Mouse (Mus musculus): Measurements from ENCODE around the gene Rhoq. TPM values are rescaled to one million over a fixed set of nuclear protein-coding genes. Genes with fewer than 3 reads are reported as not detected.

The Rhoq gene
- polyA plus RNA-seq, 1 experiment from 2014 or later: 9.6 TPM

GRCm38 (mm10) chr17:86991306-86991705 is 28.4 kb downstream of the Rhoq start:
- Histone ChIP-seq H3K36me3 (ENCODE audit: control insufficient read depth, insufficient read depth, low read length) (no peaks in the 10 kb centered on the region), H3K4me1 (ENCODE audit: control insufficient read depth, insufficient read depth, low read length) (peaks cover 8% of the 10 kb centered on the region), H3K4me3 (replicated peaks; ENCODE audit: low read depth, low read length) (no peak overlapping the region), H3K9ac (replicated peaks; ENCODE audit: low read length) (no peak overlapping the region), H3K9me3 (ENCODE audit: control insufficient read depth, low read length) (no peaks in the 10 kb centered on the region), H3K27ac (replicated peaks; ENCODE audit: low read depth, low read length) (no peak overlapping the region), H3K4me2 (ENCODE audit: low read length) (no peak overlapping the region), H3K27me3 (ENCODE audit: control insufficient read depth, insufficient read depth, low read length) (no peaks in the 10 kb centered on the region)
- WGBS: 93% methylated on average over 8 of the region's 8 CpGs
- no peak for ATAC-seq (ENCODE audit: low FRiP score, low TSS enrichment)
- DNase-seq: no peak

GRCm38 (mm10) chr17:86997323-86997722 is 34.4 kb downstream of the Rhoq start:
- H3K4me3 ChIP-seq (replicated peaks; ENCODE audit: low read depth, low read length): no peak overlapping the region
- no peaks in the 10 kb centered on the region for H3K4me1 ChIP-seq (ENCODE audit: control insufficient read depth, insufficient read depth, low read length)
- H3K9ac ChIP-seq (replicated peaks; ENCODE audit: low read length): no peak overlapping the region
- no peaks in the 10 kb centered on the region for H3K27me3 ChIP-seq (ENCODE audit: control insufficient read depth, insufficient read depth, low read length)
- H3K4me2 ChIP-seq (ENCODE audit: low read length): no peak overlapping the region
- no peak for ATAC-seq (ENCODE audit: low FRiP score, low TSS enrichment)
- no peak for DNase-seq
- 94% methylated on average over 6 of the region's 6 CpGs for WGBS
- H3K9me3 ChIP-seq (ENCODE audit: control insufficient read depth, low read length): no peaks in the 10 kb centered on the region
- H3K36me3 ChIP-seq (ENCODE audit: control insufficient read depth, insufficient read depth, low read length): peaks cover 7% of the 10 kb centered on the region
- H3K27ac ChIP-seq (replicated peaks; ENCODE audit: low read depth, low read length): no peak overlapping the region

- ATAC-seq (ENCODE audit: low FRiP score, low TSS enrichment) (no peak), DNase-seq (no peak)
- 90% methylated on average over 3 of the region's 3 CpGs for WGBS
- H3K4me3 ChIP-seq (replicated peaks; ENCODE audit: low read depth, low read length): no peak overlapping the region
- H3K36me3 ChIP-seq (ENCODE audit: control insufficient read depth, insufficient read depth, low read length): peaks cover 8% of the 10 kb centered on the region; the same call in 1 of the 2 replicates
- H3K27ac ChIP-seq (replicated peaks; ENCODE audit: low read depth, low read length): no peak overlapping the region
- H3K27me3 ChIP-seq (ENCODE audit: control insufficient read depth, insufficient read depth, low read length): no peaks in the 10 kb centered on the region
- no peaks in the 10 kb centered on the region for H3K9me3 ChIP-seq (ENCODE audit: control insufficient read depth, low read length)
- no peak overlapping the region for H3K4me2 ChIP-seq (ENCODE audit: low read length)
- H3K4me1 ChIP-seq (ENCODE audit: control insufficient read depth, insufficient read depth, low read length): no peaks in the 10 kb centered on the region
- H3K9ac ChIP-seq (replicated peaks; ENCODE audit: low read length): no peak overlapping the region
Observed at GRCm38 (mm10) chr17:87008950-87009349, 46.1 kb downstream of the Rhoq start.

GRCm38 (mm10) chr17:87011301-87012019 is 48.6 kb downstream of the Rhoq start:
- 86% methylated on average over 13 of the region's 13 CpGs for WGBS
- H3K27ac ChIP-seq (replicated peaks; ENCODE audit: low read depth, low read length): no peak overlapping the region
- H3K36me3 ChIP-seq (ENCODE audit: control insufficient read depth, insufficient read depth, low read length): peaks cover 12% of the 10 kb centered on the region; the same call in 1 of the 2 replicates
- H3K27me3 ChIP-seq (ENCODE audit: control insufficient read depth, insufficient read depth, low read length): no peaks in the 10 kb centered on the region
- no peak overlapping the region for H3K9ac ChIP-seq (replicated peaks; ENCODE audit: low read length)
- H3K4me1 ChIP-seq (ENCODE audit: control insufficient read depth, insufficient read depth, low read length): no peaks in the 10 kb centered on the region
- ATAC-seq (ENCODE audit: low FRiP score, low TSS enrichment) (no peak), DNase-seq (peak; percentile 12)
- H3K4me3 ChIP-seq (replicated peaks; ENCODE audit: low read depth, low read length): no peak overlapping the region
- no peak overlapping the region for H3K4me2 ChIP-seq (ENCODE audit: low read length)
- H3K9me3 ChIP-seq (ENCODE audit: control insufficient read depth, low read length): no peaks in the 10 kb centered on the region

GRCm38 (mm10) chr17:87019692-87020091 is 56.8 kb downstream of the Rhoq start:
- ATAC-seq (ENCODE audit: low FRiP score, low TSS enrichment) (no peak), DNase-seq (no peak)
- Histone ChIP-seq H3K27ac (replicated peaks; ENCODE audit: low read depth, low read length) (no peak overlapping the region), H3K9ac (replicated peaks; ENCODE audit: low read length) (no peak overlapping the region), H3K9me3 (ENCODE audit: control insufficient read depth, low read length) (no peaks in the 10 kb centered on the region), H3K4me1 (ENCODE audit: control insufficient read depth, insufficient read depth, low read length) (0 out of 2 replicates have a peak, but pooled peaks cover 2% of the 10 kb centered on the region), H3K4me3 (replicated peaks; ENCODE audit: low read depth, low read length) (no peak overlapping the region), H3K4me2 (ENCODE audit: low read length) (no peak overlapping the region), H3K36me3 (ENCODE audit: control insufficient read depth, insufficient read depth, low read length) (peaks cover 27% of the 10 kb centered on the region), H3K27me3 (ENCODE audit: control insufficient read depth, insufficient read depth, low read length) (no peaks in the 10 kb centered on the region)
- whole genome bisulfite sequencing: 90% methylated on average over 5 of the region's 5 CpGs

- Histone ChIP-seq H3K4me2 (ENCODE audit: low read length) (peak overlapping the region; percentile 89), H3K4me1 (ENCODE audit: control insufficient read depth, insufficient read depth, low read length) (peaks cover 14% of the 10 kb centered on the region), H3K9ac (replicated peaks; ENCODE audit: low read length) (peak overlapping the region; percentile 74), H3K27me3 (ENCODE audit: control insufficient read depth, insufficient read depth, low read length) (no peaks in the 10 kb centered on the region), H3K27ac (replicated peaks; ENCODE audit: low read depth, low read length) (no peak overlapping the region), H3K36me3 (ENCODE audit: control insufficient read depth, insufficient read depth, low read length) (peaks cover 21% of the 10 kb centered on the region), H3K9me3 (ENCODE audit: control insufficient read depth, low read length) (no peaks in the 10 kb centered on the region), H3K4me3 (replicated peaks; ENCODE audit: low read depth, low read length) (peak overlapping the region; percentile 86)
- DNase-seq (peak; percentile 37), ATAC-seq (ENCODE audit: low FRiP score, low TSS enrichment) (peak; percentile 79; the same call in 1 of the 2 replicates)
- WGBS: under 1% methylated on average over 55 of the region's 55 CpGs
Observed at GRCm38 (mm10) chr17:87024491-87025242, 61.8 kb downstream of the Rhoq start.

- H3K9ac ChIP-seq (replicated peaks; ENCODE audit: low read length): peak within 1 kb of the TSS; percentile 74
- H3K9me3 ChIP-seq (ENCODE audit: control insufficient read depth, low read length): no peaks in the 10 kb centered on the region
- WGBS: under 1% methylated on average over 43 of the region's 43 CpGs
- ATAC-seq (ENCODE audit: low FRiP score, low TSS enrichment) (peak; percentile 100), DNase-seq (peak; percentile 100)
- peaks cover 14% of the 10 kb centered on the region for H3K4me1 ChIP-seq (ENCODE audit: control insufficient read depth, insufficient read depth, low read length)
- peak within 1 kb of the TSS; percentile 89 for H3K4me2 ChIP-seq (ENCODE audit: low read length)
- peaks cover 15% of the 10 kb centered on the region for H3K36me3 ChIP-seq (ENCODE audit: control insufficient read depth, insufficient read depth, low read length)
- H3K27me3 ChIP-seq (ENCODE audit: control insufficient read depth, insufficient read depth, low read length): no peaks in the 10 kb centered on the region
- H3K4me3 ChIP-seq (replicated peaks; ENCODE audit: low read depth, low read length): peak within 1 kb of the TSS; percentile 86
- H3K27ac ChIP-seq (replicated peaks; ENCODE audit: low read depth, low read length): peak within 1 kb of the TSS; percentile 57; the same call in 1 of the 2 replicates
Observed at GRCm38 (mm10) chr17:87025269-87025949, 62.5 kb downstream of the Rhoq start, which contains the start of the genes Pigf and Cript. Gene Pigf (minus strand): TSS chr17:87025406. Gene Cript (plus strand): TSS chr17:87025550.

- Histone ChIP-seq H3K36me3 (ENCODE audit: control insufficient read depth, insufficient read depth, low read length) (peaks cover 47% of the 10 kb centered on the region), H3K9ac (replicated peaks; ENCODE audit: low read length) (no peak overlapping the region), H3K27me3 (ENCODE audit: control insufficient read depth, insufficient read depth, low read length) (no peaks in the 10 kb centered on the region), H3K4me1 (ENCODE audit: control insufficient read depth, insufficient read depth, low read length) (no peaks in the 10 kb centered on the region), H3K27ac (replicated peaks; ENCODE audit: low read depth, low read length) (no peak overlapping the region), H3K4me3 (replicated peaks; ENCODE audit: low read depth, low read length) (no peak overlapping the region), H3K9me3 (ENCODE audit: control insufficient read depth, low read length) (no peaks in the 10 kb centered on the region), H3K4me2 (ENCODE audit: low read length) (no peak overlapping the region)
- ATAC-seq (ENCODE audit: low FRiP score, low TSS enrichment) (no peak), DNase-seq (peak; percentile 74)
- WGBS: 66% methylated on average over 10 of the region's 10 CpGs
Observed at GRCm38 (mm10) chr17:87036141-87037073, 73.5 kb downstream of the Rhoq start.
